22 mouse cellular contexts compared by ENCODE assay signal in genomic region chr2:155726302-155726701, GRCm38 (mm10). TPM values are rescaled to one million over a fixed set of nuclear protein-coding genes. Genes with fewer than 3 reads are reported as not detected.
"Had no signal": no experiment of that assay in that cellular context is flagged by ENCODE, and none has a peak within 500 bp of the region (broad histone marks: within the 10 kb centered on the region; RNA-seq: fewer than 3 reads in every experiment).

No protein-coding gene starts in this region.

- H3K27ac ChIP-seq: intestine, embryonic 15.5 days; left cerebral cortex, adult 2 months; limb, embryonic 10.5 days; midbrain, embryonic 12.5 days had no signal

- H3K36me3 ChIP-seq: intestine, embryonic 15.5 days had no signal

- H3K4me3 ChIP-seq: intestine, embryonic 15.5 days; left cerebral cortex, adult 2 months; limb, embryonic 10.5 days; midbrain, embryonic 12.5 days had no signal

- H3K9me3 ChIP-seq: intestine, embryonic 15.5 days; limb, embryonic 10.5 days; midbrain, embryonic 12.5 days had no signal

- H3K9ac ChIP-seq: intestine, embryonic 15.5 days; midbrain, embryonic 12.5 days had no signal

- H3K27me3 ChIP-seq: intestine, embryonic 15.5 days; midbrain, embryonic 12.5 days had no signal

- DNase-seq: kidney, adult 18-20 months; kidney, postnatal 10 days; kidney, postnatal 4 days; lung, postnatal 4 days; right cerebral cortex, adult 18-20 months; thymus, adult 2 months; thymus, postnatal 25 days had no signal

- ATAC-seq: intestine, embryonic 15.5 days had no signal

- H3K4me2 ChIP-seq: intestine, embryonic 15.5 days; midbrain, embryonic 12.5 days had no signal

RNA-seq across cellular contexts. Expression of gene Gm17581, which starts 9.4 kb away (rescaled TPM):
- total RNA-seq: layer of hippocampus, adult 8-10 months; layer of hippocampus, postnatal 25 days; left cerebral cortex, adult 2 months; left cerebral cortex, postnatal 14 days; megakaryocyte-erythroid progenitor cell, adult 5-6 weeks; midbrain, postnatal 0 days had no signal
- polyA plus RNA-seq: intestine, embryonic 15.5 days; kidney, embryonic 14.5 days; limb, embryonic 10.5 days; limb, embryonic 14.5 days; lung, embryonic 16.5 days; midbrain, embryonic 12.5 days; midbrain, postnatal 0 days; neural tube, embryonic 14.5 days; testis, adult 2 months; thymus, adult 2 months; urinary bladder, adult 2 months had no signal

RNA-seq across cellular contexts. Expression of gene Procr, which starts 24.6 kb away (rescaled TPM):
- total RNA-seq: megakaryocyte-erythroid progenitor cell, adult 5-6 weeks had no signal

RNA-seq across cellular contexts. Expression of gene Mmp24, which starts 48.8 kb away (rescaled TPM):
- polyA plus RNA-seq: kidney, embryonic 14.5 days had no signal
